Mouse (Mus musculus): ENCODE data around the gene 4930404N11Rik.
A peak's percentile ranks its signal among the peaks of the same experiment; 100 is the strongest.

The 4930404N11Rik gene

GRCm38 (mm10) chr10:81354738-81355477 is 10.7 kb downstream of the 4930404N11Rik start:
- no peak for DNase-seq (ENCODE audit: low spot score)

- no peak for DNase-seq (ENCODE audit: low spot score)
These were observed 13.8 kb downstream of the 4930404N11Rik start for GRCm38 (mm10) chr10:81351678-81352291.

- peak; percentile 100 for DNase-seq (ENCODE audit: low spot score)
These were observed 15.1 kb downstream of the 4930404N11Rik start, which contains the start of gene Hmg20b for GRCm38 (mm10) chr10:81350351-81351063. Gene Hmg20b, minus strand, starts transcription at chr10:81350480.

- no peak for DNase-seq (ENCODE audit: low spot score)
These were observed 15.7 kb downstream of the 4930404N11Rik start for GRCm38 (mm10) chr10:81349961-81350350.

- no peak for DNase-seq (ENCODE audit: low spot score)
These were observed 16.5 kb downstream of the 4930404N11Rik start for GRCm38 (mm10) chr10:81349146-81349545.

GRCm38 (mm10) chr10:81346453-81347067 is 19.1 kb downstream of the 4930404N11Rik start:
- DNase-seq (ENCODE audit: low spot score), result no peak

GRCm38 (mm10) chr10:81345162-81345534 is 20.5 kb downstream of the 4930404N11Rik start:
- DNase-seq (ENCODE audit: low spot score), result no peak

- DNase-seq (ENCODE audit: low spot score), result no peak
These were observed 21.0 kb downstream of the 4930404N11Rik start for GRCm38 (mm10) chr10:81344421-81345161.

GRCm38 (mm10) chr10:81342686-81343505 is 22.7 kb downstream of the 4930404N11Rik start, which contains the start of gene Gipc3:
Gene Gipc3, minus strand, starts transcription at chr10:81343266.
- no peak for DNase-seq (ENCODE audit: low spot score)

- DNase-seq (ENCODE audit: low spot score), result no peak
These were observed 24.2 kb downstream of the 4930404N11Rik start for GRCm38 (mm10) chr10:81341333-81341949.

- DNase-seq (ENCODE audit: low spot score), result no peak
These were observed 24.9 kb downstream of the 4930404N11Rik start for GRCm38 (mm10) chr10:81340551-81341332.

GRCm38 (mm10) chr10:81336558-81336957 is 29.1 kb downstream of the 4930404N11Rik start:
- DNase-seq (ENCODE audit: low spot score), result no peak

- no peak for DNase-seq (ENCODE audit: low spot score)
These were observed 29.9 kb downstream of the 4930404N11Rik start for GRCm38 (mm10) chr10:81335393-81336340.

GRCm38 (mm10) chr10:81334324-81334723 is 31.3 kb downstream of the 4930404N11Rik start:
- no peak for DNase-seq (ENCODE audit: low spot score)

- DNase-seq (ENCODE audit: low spot score), result no peak
These were observed 33.3 kb downstream of the 4930404N11Rik start for GRCm38 (mm10) chr10:81332277-81332676.

GRCm38 (mm10) chr10:81330007-81330406 is 35.6 kb downstream of the 4930404N11Rik start:
- DNase-seq (ENCODE audit: low spot score), result no peak

- DNase-seq (ENCODE audit: low spot score), result no peak
These were observed 36.2 kb downstream of the 4930404N11Rik start for GRCm38 (mm10) chr10:81329194-81329975.
